Mouse (Mus musculus): ENCODE measurements at regions not wholly inside any gene's neighbourhood (a gene's known extent, or its start where the extent isn't known, plus 50 kb on each side); places are given as distances from the start of the nearest gene placed in this dataset.

DNA sequence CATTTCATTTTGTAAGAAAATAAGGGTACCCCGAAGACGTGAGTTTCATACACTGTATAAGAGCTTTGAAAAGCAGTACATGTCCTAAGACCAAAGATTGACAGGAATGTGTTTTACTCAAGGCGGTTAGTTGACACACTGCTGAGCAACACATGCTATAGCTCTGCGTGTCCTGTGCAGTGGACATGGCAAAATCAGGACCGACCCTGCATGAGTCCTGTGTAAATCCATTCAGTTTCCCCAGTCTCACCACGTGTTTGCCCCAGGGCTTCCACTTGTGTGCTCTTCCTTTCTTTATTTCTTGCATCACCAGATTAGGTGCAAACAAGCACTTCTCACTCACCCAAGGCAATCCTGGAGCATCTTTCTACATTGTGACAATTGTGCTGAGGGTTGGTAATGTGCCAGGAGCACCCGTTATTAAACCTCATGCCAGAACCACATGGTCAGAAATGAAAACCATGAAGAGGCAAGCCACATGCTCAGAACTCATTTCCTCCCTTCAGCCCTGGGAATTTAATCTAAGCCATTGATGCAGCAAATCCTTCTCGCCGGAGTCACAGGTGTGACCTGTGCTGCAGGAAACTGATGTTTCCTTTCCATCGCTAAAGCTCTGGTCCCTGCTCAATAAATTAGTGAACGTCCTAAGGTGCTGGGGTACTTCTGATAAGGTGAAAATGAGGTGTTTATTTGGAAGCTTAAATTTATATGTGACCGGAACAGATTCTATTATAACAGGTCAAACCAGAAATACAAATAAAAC lies 261.2 kb upstream of the Zwint start:
- Histone ChIP-seq H3K4me3 (ENCODE audit: low read depth, low read length) (no peak overlapping the region), H3K4me1 (ENCODE audit: insufficient read depth) (no peaks in the 10 kb centered on the region), H3K9ac (replicated peaks) (no peak overlapping the region), H3K4me2 (ENCODE audit: low read depth, low read length) (no peak overlapping the region), H3K27ac (ENCODE audit: low read depth) (no peak overlapping the region), H3K27me3 (ENCODE audit: insufficient read depth, low read length) (no peaks in the 10 kb centered on the region), H3K9me3 (ENCODE audit: low read length) (peaks cover 2% of the 10 kb centered on the region; the same call in 1 of the 2 replicates), H3K36me3 (replicated peaks; ENCODE audit: insufficient read depth, low read length) (no peaks in the 10 kb centered on the region)
- no peak for ATAC-seq
- DNase-seq, result no peak
- no peak for TF ChIP-seq CTCF (IDR thresholded peaks at IDR 0.05; ENCODE audit: low read depth)
- TF ChIP-seq EP300 (IDR thresholded peaks at IDR 0.05; ENCODE audit: low read depth), result no peak
- 74% methylated on average over 12 of the region's 12 CpGs for WGBS (ENCODE audit: insufficient replicate concordance)

DNA sequence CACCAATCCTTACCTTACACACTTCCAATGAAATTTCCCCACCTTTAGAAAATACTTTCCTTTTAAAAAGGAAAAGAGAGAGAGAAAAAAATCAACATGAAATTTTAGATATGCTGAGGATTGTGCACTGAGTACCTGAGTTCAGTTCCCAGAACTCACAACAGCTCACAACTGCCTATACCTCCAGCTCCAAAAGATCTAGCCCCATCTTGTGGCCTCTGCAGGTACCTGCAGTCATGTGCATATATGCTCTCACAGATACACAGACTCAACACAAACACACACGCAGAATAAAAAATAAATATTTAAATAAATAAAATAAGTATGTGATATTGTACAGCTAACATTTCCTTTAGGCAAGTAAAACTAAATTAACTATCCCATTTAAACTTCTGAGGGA lies 260.3 kb upstream of the Zwint start:
- Histone ChIP-seq H3K4me2 (ENCODE audit: low read depth, low read length) (no peak overlapping the region), H3K9ac (replicated peaks) (no peak overlapping the region), H3K27me3 (ENCODE audit: insufficient read depth, low read length) (no peaks in the 10 kb centered on the region), H3K9me3 (ENCODE audit: low read length) (peaks cover 2% of the 10 kb centered on the region; the same call in 1 of the 2 replicates), H3K27ac (ENCODE audit: low read depth) (no peak overlapping the region), H3K4me3 (ENCODE audit: low read depth, low read length) (no peak overlapping the region), H3K36me3 (replicated peaks; ENCODE audit: insufficient read depth, low read length) (no peaks in the 10 kb centered on the region), H3K4me1 (ENCODE audit: insufficient read depth) (no peaks in the 10 kb centered on the region)
- DNase-seq (no peak), ATAC-seq (no peak)
- 86% methylated on average over 1 of the region's 1 CpGs for WGBS (ENCODE audit: insufficient replicate concordance)
- no peak for TF ChIP-seq EP300 (IDR thresholded peaks at IDR 0.05; ENCODE audit: low read depth)
- no peak for TF ChIP-seq CTCF (IDR thresholded peaks at IDR 0.05; ENCODE audit: low read depth)

DNA sequence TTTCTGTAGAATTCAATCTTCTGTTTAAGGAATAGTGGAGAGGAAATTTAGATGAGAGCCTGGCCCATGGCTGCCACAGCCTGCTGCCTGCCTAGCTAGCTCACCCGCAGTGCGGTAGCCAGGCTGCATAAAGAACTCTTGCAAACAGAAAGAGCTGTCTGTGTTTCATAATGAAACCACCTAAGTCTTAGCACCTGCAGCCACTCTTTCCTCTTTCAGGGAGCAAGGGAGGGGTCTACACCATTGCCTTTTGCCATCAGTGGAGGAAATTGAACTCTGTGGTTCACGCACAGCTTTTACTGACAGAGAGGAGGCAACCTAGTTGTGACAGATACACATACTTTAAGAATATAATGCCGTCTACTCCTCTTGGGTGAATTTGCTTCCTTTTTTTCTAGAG lies 251.4 kb upstream of the Zwint start:
- no peak overlapping the region for H3K27ac ChIP-seq (ENCODE audit: low read depth)
- no peaks in the 10 kb centered on the region for H3K27me3 ChIP-seq (ENCODE audit: insufficient read depth, low read length)

DNA sequence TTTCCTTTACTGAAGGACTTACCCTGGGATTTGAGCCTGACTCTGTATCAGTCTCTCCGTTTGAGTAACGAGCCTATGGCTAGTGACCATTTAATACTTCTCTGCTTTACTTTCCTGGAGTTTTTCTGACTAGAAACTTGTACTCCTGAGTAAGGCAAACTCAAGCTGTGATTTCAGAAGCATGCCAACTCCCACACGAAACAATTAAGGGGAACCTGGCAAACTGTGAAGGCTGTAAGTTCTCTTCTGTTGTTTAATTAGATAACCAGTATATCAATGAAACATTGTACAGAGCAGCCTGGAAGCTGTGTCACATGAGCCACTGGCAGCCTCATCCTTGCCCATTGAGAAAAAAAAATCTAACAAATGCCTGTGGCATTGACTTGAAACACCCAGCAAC lies 244.3 kb upstream of the Zwint start:
- Histone ChIP-seq H3K36me3 (replicated peaks; ENCODE audit: insufficient read depth, low read length) (no peaks in the 10 kb centered on the region), H3K9me3 (ENCODE audit: low read length) (no peaks in the 10 kb centered on the region), H3K4me2 (ENCODE audit: low read depth, low read length) (no peak overlapping the region), H3K9ac (replicated peaks) (no peak overlapping the region), H3K27ac (ENCODE audit: low read depth) (no peak overlapping the region), H3K27me3 (ENCODE audit: insufficient read depth, low read length) (no peaks in the 10 kb centered on the region), H3K4me3 (ENCODE audit: low read depth, low read length) (no peak overlapping the region), H3K4me1 (ENCODE audit: insufficient read depth) (no peaks in the 10 kb centered on the region)
- DNase-seq (no peak), ATAC-seq (no peak)
- no peak for TF ChIP-seq CTCF (IDR thresholded peaks at IDR 0.05; ENCODE audit: low read depth)
- TF ChIP-seq EP300 (IDR thresholded peaks at IDR 0.05; ENCODE audit: low read depth), result no peak
- WGBS (ENCODE audit: insufficient replicate concordance), result 59% methylated on average over 3 of the region's 3 CpGs

More for the DNA sequence above, 251.4 kb upstream of the Zwint start:
- DNase-seq (no peak), ATAC-seq (no peak)
- Histone ChIP-seq H3K4me1 (ENCODE audit: insufficient read depth) (no peaks in the 10 kb centered on the region), H3K36me3 (replicated peaks; ENCODE audit: insufficient read depth, low read length) (no peaks in the 10 kb centered on the region), H3K4me3 (ENCODE audit: low read depth, low read length) (no peak overlapping the region), H3K9me3 (ENCODE audit: low read length) (no peaks in the 10 kb centered on the region), H3K9ac (replicated peaks) (no peak overlapping the region), H3K4me2 (ENCODE audit: low read depth, low read length) (no peak overlapping the region)
- TF ChIP-seq EP300 (IDR thresholded peaks at IDR 0.05; ENCODE audit: low read depth) (no peak), CTCF (IDR thresholded peaks at IDR 0.05; ENCODE audit: low read depth) (no peak)
- WGBS (ENCODE audit: insufficient replicate concordance), result 72% methylated on average over 4 of the region's 4 CpGs

DNA sequence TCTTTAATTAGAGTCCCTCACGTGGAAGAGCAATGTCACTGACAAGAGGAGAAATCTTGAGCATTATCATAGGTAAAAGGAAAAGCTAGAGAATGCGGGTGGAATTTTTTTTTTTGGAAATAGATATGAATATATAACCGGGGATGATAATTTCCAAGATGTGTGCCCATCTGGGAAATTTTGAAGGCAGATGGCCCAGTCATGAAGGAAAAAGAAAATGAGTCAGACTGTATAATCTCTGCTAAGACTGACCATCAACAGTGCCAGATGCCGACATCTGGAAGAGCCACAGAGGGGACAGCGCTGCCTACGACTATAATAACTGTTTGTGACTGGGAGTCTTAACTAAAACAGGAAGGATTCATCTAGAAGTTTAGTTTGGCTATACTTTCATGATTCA lies 243.0 kb upstream of the Zwint start:
- 65% methylated on average over 6 of the region's 6 CpGs for WGBS (ENCODE audit: insufficient replicate concordance)
- TF ChIP-seq CTCF (IDR thresholded peaks at IDR 0.05; ENCODE audit: low read depth) (no peak), EP300 (IDR thresholded peaks at IDR 0.05; ENCODE audit: low read depth) (no peak)
- no peak overlapping the region for H3K4me3 ChIP-seq (ENCODE audit: low read depth, low read length)
- no peak overlapping the region for H3K27ac ChIP-seq (ENCODE audit: low read depth)
- DNase-seq (no peak), ATAC-seq (no peak)
- H3K4me1 ChIP-seq (ENCODE audit: insufficient read depth), result no peaks in the 10 kb centered on the region
- no peaks in the 10 kb centered on the region for H3K9me3 ChIP-seq (ENCODE audit: low read length)
- no peak overlapping the region for H3K4me2 ChIP-seq (ENCODE audit: low read depth, low read length)
- H3K9ac ChIP-seq (replicated peaks), result no peak overlapping the region
- no peaks in the 10 kb centered on the region for H3K36me3 ChIP-seq (replicated peaks; ENCODE audit: insufficient read depth, low read length)
- no peaks in the 10 kb centered on the region for H3K27me3 ChIP-seq (ENCODE audit: insufficient read depth, low read length)

DNA sequence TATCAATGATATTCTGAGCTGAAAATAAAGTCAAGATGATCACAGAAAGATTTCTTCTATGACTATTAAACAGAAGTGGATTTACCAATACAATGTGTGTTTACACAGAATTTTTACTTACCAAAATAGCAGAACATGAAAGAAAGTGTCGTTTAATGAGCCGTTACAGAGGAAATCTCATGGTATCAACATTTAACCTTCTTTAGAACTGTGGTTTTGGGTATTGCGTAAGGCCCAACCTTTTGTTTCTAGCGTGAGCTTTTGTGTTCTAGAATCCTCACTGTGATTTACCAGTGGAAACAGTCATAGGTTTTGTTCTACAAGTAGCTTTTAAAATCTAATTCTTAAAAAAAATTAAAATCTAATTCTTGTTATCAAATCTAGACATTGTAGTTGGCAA lies 200.0 kb upstream of the Zwint start:
- WGBS (ENCODE audit: insufficient replicate concordance), result 58% methylated on average over 4 of the region's 4 CpGs
- no peak for DNase-seq
- no peaks in the 10 kb centered on the region for H3K4me1 ChIP-seq (ENCODE audit: insufficient read depth)
- H3K9ac ChIP-seq (replicated peaks), result no peak overlapping the region
- ATAC-seq, result no peak
- H3K9me3 ChIP-seq (ENCODE audit: low read length), result no peaks in the 10 kb centered on the region
- no peak overlapping the region for H3K4me3 ChIP-seq (ENCODE audit: low read depth, low read length)
- H3K4me2 ChIP-seq (ENCODE audit: low read depth, low read length), result no peak overlapping the region
- TF ChIP-seq CTCF (IDR thresholded peaks at IDR 0.05; ENCODE audit: low read depth), result no peak
- no peak for TF ChIP-seq EP300 (IDR thresholded peaks at IDR 0.05; ENCODE audit: low read depth)
- no peak overlapping the region for H3K27ac ChIP-seq (ENCODE audit: low read depth)
- no peaks in the 10 kb centered on the region for H3K27me3 ChIP-seq (ENCODE audit: insufficient read depth, low read length)
- H3K36me3 ChIP-seq (replicated peaks; ENCODE audit: insufficient read depth, low read length), result no peaks in the 10 kb centered on the region

All from liver, postnatal 0 days (tissue).